Mouse (Mus musculus) megakaryocyte, embryonic 14.5 days (primary cell): ENCODE data around the gene Olfr573-ps1.

Experiments used
- FLI1 ChIP-seq: IDR thresholded peaks from 2 replicates; pipeline ENCODE4 v1.6.1; 2012; ENCODE audit warnings: low read length, inconsistent platforms, mixed read lengths
- GATA1 ChIP-seq: IDR thresholded peaks from 3 replicates; pipeline ENCODE4 v1.6.1; 2012; ENCODE audit warnings: mixed read lengths, low read length, inconsistent platforms, borderline replicate concordance

GRCm38 (mm10) chr7:102989224-102989623 lies 46.8 kb upstream of the Olfr573-ps1 start, which contains the start of gene Olfr578:
- no peak for TF ChIP-seq GATA1
- TF ChIP-seq FLI1 = no peak
